23 mouse cellular contexts compared by ENCODE assay signal in genomic region chr2:103455748-103456147, GRCm38 (mm10). TPM values are rescaled to one million over a fixed set of nuclear protein-coding genes. Genes with fewer than 3 reads are reported as not detected.
DNase-seq lines count a peak whose midpoint lies in the region; ATAC-seq and TF ChIP-seq lines count a peak whose summit lies in the region.
"Had no signal": no experiment of that assay in that cellular context is flagged by ENCODE, and none has a peak within 500 bp of the region (broad histone marks: within the 10 kb centered on the region; RNA-seq: fewer than 3 reads in every experiment).

No protein-coding gene starts in this region.

- H3K36me3 ChIP-seq in kidney, adult 2 months (ENCODE audit: control insufficient read depth, insufficient read depth, low read length): peaks cover 18% of the 10 kb centered on the region
- H3K36me3 ChIP-seq in kidney, embryonic 16.5 days (ENCODE audit: insufficient read depth, low read length): peaks cover 47% of the 10 kb centered on the region
- peaks cover 80% of the 10 kb centered on the region for H3K36me3 ChIP-seq in liver, adult 2 months (ENCODE audit: control insufficient read depth, insufficient read depth, low read length)
- peaks cover 45% of the 10 kb centered on the region for H3K36me3 ChIP-seq in liver, embryonic 11.5 days (ENCODE audit: control insufficient read depth, insufficient read depth, low read length)

- no peak overlapping the region for H3K4me2 ChIP-seq in kidney, embryonic 16.5 days (replicated peaks; ENCODE audit: low read depth, low read length)
- no peak overlapping the region for H3K4me2 ChIP-seq in liver, embryonic 11.5 days

- no peaks in the 10 kb centered on the region for H3K9me3 ChIP-seq in kidney, embryonic 16.5 days (ENCODE audit: low read length)
- no peaks in the 10 kb centered on the region for H3K9me3 ChIP-seq in liver, embryonic 11.5 days (ENCODE audit: control insufficient read depth, low read length)
- H3K9me3 ChIP-seq: G1E had no signal

- H3K27me3 ChIP-seq in kidney, adult 2 months (replicated peaks; ENCODE audit: control insufficient read depth, insufficient read depth, low read length): no peaks in the 10 kb centered on the region
- no peaks in the 10 kb centered on the region for H3K27me3 ChIP-seq in kidney, embryonic 16.5 days (ENCODE audit: insufficient read depth, low read length)
- no peaks in the 10 kb centered on the region for H3K27me3 ChIP-seq in liver, adult 2 months (ENCODE audit: control insufficient read depth, insufficient read depth, low read length)
- H3K27me3 ChIP-seq in liver, embryonic 11.5 days (replicated peaks; ENCODE audit: control insufficient read depth, insufficient read depth, low read length): no peaks in the 10 kb centered on the region
- H3K27me3 ChIP-seq: CH12.LX, Patski had no signal

- no peak for TF ChIP-seq CTCF in kidney, adult 2 months (conservative IDR thresholded peaks at IDR 0.05; ENCODE audit: insufficient read depth, insufficient read length, low read depth, low read length)
- TF ChIP-seq CTCF in liver, adult 2 months (IDR thresholded peaks at IDR 0.05; ENCODE audit: low read depth, low read length): no peak

- no peak overlapping the region for H3K9ac ChIP-seq in kidney, embryonic 16.5 days (replicated peaks; ENCODE audit: low read length)
- no peak overlapping the region; the same call in 1 of the 2 replicates for H3K9ac ChIP-seq in liver, adult 2 months (ENCODE audit: low read depth, low read length)
- no peak overlapping the region for H3K9ac ChIP-seq in liver, embryonic 11.5 days (ENCODE audit: low read depth, low read length)

- ATAC-seq in kidney, embryonic 16.5 days (ENCODE audit: low FRiP score, low TSS enrichment): no peak
- ATAC-seq in liver, embryonic 11.5 days (replicated peaks; ENCODE audit: low FRiP score): no peak
- ATAC-seq: Patski had no signal

- no peak overlapping the region for H3K4me3 ChIP-seq in kidney, adult 2 months (ENCODE audit: insufficient read depth, low read depth, low read length)
- H3K4me3 ChIP-seq in kidney, embryonic 16.5 days (ENCODE audit: low read length): no peak overlapping the region
- H3K4me3 ChIP-seq in liver, adult 2 months (ENCODE audit: insufficient read depth, low read depth, low read length): no peak overlapping the region
- H3K4me3 ChIP-seq in liver, embryonic 11.5 days (ENCODE audit: low read depth, low read length): no peak overlapping the region

- peak; percentile 31 for DNase-seq in kidney, adult 2 months
- no peak for DNase-seq in kidney, postnatal 4 days
- DNase-seq in kidney, adult 9 months: peak; percentile 38
- DNase-seq in liver, adult 2 months (ENCODE audit: extremely low read depth, low read depth, low spot score): peak; percentile 74
- no peak for DNase-seq in liver, embryonic 11.5 days (ENCODE audit: low spot score)
- DNase-seq: adrenal gland, adult 2 months; adrenal gland, adult 8-10 months; adrenal gland, postnatal 10 days; adrenal gland, postnatal 14 days; adrenal gland, postnatal 25 days; adrenal gland, postnatal 36 days; B cell, adult 2 months; cerebellum, adult 11 months; cerebellum, adult 11-12 months; cerebellum, adult 18-20 months had no signal

- no peaks in the 10 kb centered on the region for H3K79me2 ChIP-seq in liver, adult 2 months (ENCODE audit: control insufficient read depth, insufficient read depth, low read length)

- no peak overlapping the region for H3K27ac ChIP-seq in kidney, adult 2 months (ENCODE audit: insufficient read depth, low read depth, low read length)
- no peak overlapping the region for H3K27ac ChIP-seq in kidney, embryonic 16.5 days (ENCODE audit: low read length)
- peak overlapping the region; percentile 74 for H3K27ac ChIP-seq in liver, adult 2 months (replicated peaks; ENCODE audit: insufficient read depth, low read depth, low read length)
- H3K27ac ChIP-seq in liver, embryonic 11.5 days (ENCODE audit: low read depth, low read length): no peak overlapping the region

- 79% methylated on average over 7 of the region's 7 CpGs for WGBS in kidney, adult 2 months
- WGBS in kidney, embryonic 16.5 days: 94% methylated on average over 7 of the region's 7 CpGs
- 36% methylated on average over 7 of the region's 7 CpGs for WGBS in liver, adult 2 months
- 95% methylated on average over 7 of the region's 7 CpGs for WGBS in liver, embryonic 11.5 days

- no peak for TF ChIP-seq POLR2A in kidney, adult 2 months (IDR thresholded peaks at IDR 0.05; ENCODE audit: low read depth, low read length)
- no peak for TF ChIP-seq POLR2A in liver, adult 2 months (IDR thresholded peaks at IDR 0.05; ENCODE audit: extremely low read depth, insufficient read depth, low read length)

- H3K4me1 ChIP-seq in kidney, adult 2 months (ENCODE audit: control insufficient read depth, insufficient read depth, low read length): no peaks in the 10 kb centered on the region
- no peaks in the 10 kb centered on the region for H3K4me1 ChIP-seq in kidney, embryonic 16.5 days (ENCODE audit: insufficient read depth, low read length)
- peaks cover 19% of the 10 kb centered on the region for H3K4me1 ChIP-seq in liver, adult 2 months (ENCODE audit: control insufficient read depth, insufficient read depth, low read length)
- 0 out of 2 replicates have a peak, but pooled peaks cover 3% of the 10 kb centered on the region for H3K4me1 ChIP-seq in liver, embryonic 11.5 days (replicated peaks; ENCODE audit: control insufficient read depth, insufficient read depth, low read length)

RNA-seq across cellular contexts. Expression of gene Cat, which starts 29.2 kb away (rescaled TPM):
- 522 and 607 TPM in 2 replicates for polyA plus RNA-seq in kidney, adult 2 months (2012; rRNA removed)
- 101 and 105 TPM in 2 replicates for polyA plus RNA-seq in kidney, embryonic 16.5 days (2015; fragmentation: Nextera tagmentation; extraction: Ambion mirVana)
- total RNA-seq in liver, adult 2 months (2014; rRNA removed): 1,807 and 1,852 TPM in 2 replicates
- polyA plus RNA-seq in liver, adult 2 months (2012; rRNA removed): 1,476 and 1,516 TPM in 2 replicates
- 145 and 166 TPM in 2 replicates for polyA plus RNA-seq in liver, embryonic 11.5 days (2014; fragmentation: Nextera tagmentation; extraction: Ambion mirVana)

RNA-seq across cellular contexts. Expression of gene Elf5, which starts 44.3 kb away (rescaled TPM):
- polyA plus RNA-seq in kidney, adult 2 months (2012; rRNA removed): 7.8 and 10.5 TPM in 2 replicates
- 3.1 and 4.2 TPM in 2 replicates for polyA plus RNA-seq in kidney, embryonic 16.5 days (2015; fragmentation: Nextera tagmentation; extraction: Ambion mirVana)
- not detected in 2 replicates for total RNA-seq in liver, adult 2 months (2014; rRNA removed)
- polyA plus RNA-seq in liver, adult 2 months (2012; rRNA removed): not detected in 2 replicates
- polyA plus RNA-seq in liver, embryonic 11.5 days (2014; fragmentation: Nextera tagmentation; extraction: Ambion mirVana): not detected in 2 replicates
- total RNA-seq: adrenal gland, adult 18-20 months; adrenal gland, adult 2 months; adrenal gland, adult 8-10 months; adrenal gland, postnatal 10 days; adrenal gland, postnatal 14 days; adrenal gland, postnatal 25 days; adrenal gland, postnatal 36 days; CH12.LX; MEL had no signal
- polyA plus RNA-seq: activated CD4-positive, CD25-positive, alpha-beta regulatory T cell, adult 4 months; adrenal gland, adult 2 months; CD4-positive, CD25-positive, alpha-beta regulatory T cell, adult 4 months; G1E; Patski had no signal

Comparison
In these comparisons a context has a peak if more than half of its experiments do, and no peak if none do; other contexts are left out.
1. DNase-seq: peak in kidney, adult 2 months (single experiment), kidney, adult 9 months (single experiment) and liver, adult 2 months (single experiment); none in kidney, postnatal 4 days (0 of 2) and liver, embryonic 11.5 days (single experiment).